Mouse (Mus musculus) kidney, adult 8-10 months (tissue): ENCODE data around the gene Gm20807.
"Not testable (repeated sequence)": the region's sequence is repeated elsewhere in the genome, so short reads cannot be mapped to it uniquely, and the experiment has no call there.

Experiments
- DNase-seq, 2 experiments: peaks; one replicate each; pipeline ENCODE4 v3.0.0; 2022

Gm20807 gene

DNA sequence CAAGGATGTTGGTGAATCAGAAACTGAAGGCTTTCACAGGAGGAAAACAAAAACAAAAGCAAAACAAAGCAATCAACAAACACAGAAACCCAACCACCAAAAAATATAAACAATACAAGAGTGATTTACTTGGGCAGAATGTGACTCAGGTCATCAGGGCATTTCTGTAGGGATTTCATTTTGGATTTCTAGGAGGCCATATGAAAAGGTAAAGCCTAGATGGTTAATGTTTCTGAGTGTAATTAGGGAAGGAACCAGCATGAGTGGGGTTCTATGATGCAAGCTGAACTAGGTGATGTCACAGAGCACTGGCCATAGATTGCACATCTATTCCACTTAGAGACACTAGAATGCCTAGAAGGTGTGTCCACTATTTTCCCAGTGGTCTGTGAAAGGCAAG, at the start of gene Gm20807:
TSS of gene Gm20807 (plus strand) at position 301 of the 400 bp plus-strand sequence.
- not testable (repeated sequence) for DNase-seq
